Mouse (Mus musculus) limb, embryonic 11.5 days (tissue): ENCODE measurements around the gene Gm20696. TPM values are rescaled to one million over a fixed set of nuclear protein-coding genes. Genes with fewer than 3 reads are reported as not detected.
A peak's percentile ranks its signal among the peaks of the same experiment; 100 is the strongest.

Experiments used
- ATAC-seq: fragments of 200-750 bp; cut with Nextera tagmentation; 2 replicates; pipeline ENCODE4 v1.8.0; 2017; ENCODE audit warnings: low read depth; ENCODE audit not compliant: insufficient number of reproducible peaks, low FRiP score, low TSS enrichment
- DNase-seq: peaks from one replicate; pipeline ENCODE4 v3.0.0-alpha.2; 2015; ENCODE audit warnings: low spot score
- H3K27ac ChIP-seq: fragments of 300-500 bp; sonication (generic); replicated peaks from 2 replicates; pipeline ENCODE4 v1.5.1; 2014; ENCODE audit warnings: low read depth, mild to moderate bottlenecking, low read length
- H3K27me3 ChIP-seq: fragments of 300-500 bp; sonication (generic); 2 replicates; pipeline ENCODE4 v1.6.1; 2014; ENCODE audit warnings: mild to moderate bottlenecking, low read length, mixed read lengths; ENCODE audit not compliant: control insufficient read depth, insufficient read depth
- H3K36me3 ChIP-seq: fragments of 300-500 bp; sonication (generic); 2 replicates; pipeline ENCODE4 v1.6.1; 2014; ENCODE audit warnings: mild to moderate bottlenecking, low read length, moderate library complexity, mixed read lengths; ENCODE audit not compliant: control insufficient read depth, insufficient read depth
- H3K4me1 ChIP-seq: fragments of 300-500 bp; sonication (generic); 2 replicates; pipeline ENCODE4 v1.6.1; 2014; ENCODE audit warnings: low read length, mixed read lengths; ENCODE audit not compliant: control insufficient read depth, insufficient read depth
- H3K4me2 ChIP-seq: fragments of 300-500 bp; sonication (generic); 2 replicates; pipeline ENCODE4 v1.6.1; 2014; ENCODE audit warnings: low read depth, mild to moderate bottlenecking, moderate library complexity; ENCODE audit not compliant: severe bottlenecking
- H3K4me3 ChIP-seq: fragments of 300-500 bp; sonication (generic); 2 replicates; pipeline ENCODE4 v1.5.1; 2014; ENCODE audit warnings: low read depth, low read length
- H3K9ac ChIP-seq: fragments of 300-500 bp; sonication (generic); 2 replicates; pipeline ENCODE4 v1.6.1; 2014; ENCODE audit warnings: mild to moderate bottlenecking, low read length
- H3K9me3 ChIP-seq: fragments of 300-500 bp; sonication (generic); 2 replicates; pipeline ENCODE4 v1.6.1; 2016; ENCODE audit warnings: low read length; ENCODE audit not compliant: control insufficient read depth
- WGBS: fragments of 180-500 bp; shearing (Covaris S2); extraction: QIAGEN DNeasy Blood & Tissue Kit; methylation state at CpG from one replicate; pipeline ENCODE4 v1.1.7; 2014; 5-methylcytosine and 5-hydroxymethylcytosine counted together
- polyA plus RNA-seq: library from polyadenylated mRNA; unstranded; fragments of >200 nt; fragmentation: Nextera tagmentation; extraction: Ambion mirVana; gene quantifications from 2 replicates; pipeline ENCODE4 v1.2.1, GENCODE M21; 2014

Gene Gm20696
- polyA plus RNA-seq, 1 experiment from 2014 or later: 4.0 TPM

- H3K4me2 ChIP-seq: no peak overlapping the region
- H3K27ac ChIP-seq: no peak overlapping the region
- 90% methylated on average over 4 of the region's 4 CpGs for WGBS
- no peaks in the 10 kb centered on the region; the same call in 1 of the 2 replicates for H3K9me3 ChIP-seq
- DNase-seq (no peak), ATAC-seq (no peak)
- no peaks in the 10 kb centered on the region for H3K4me1 ChIP-seq
- H3K36me3 ChIP-seq: no peaks in the 10 kb centered on the region
- no peak overlapping the region for H3K4me3 ChIP-seq
- H3K27me3 ChIP-seq: no peaks in the 10 kb centered on the region
- no peak overlapping the region for H3K9ac ChIP-seq
Measured at GRCm38 (mm10) chr6:99532458-99532857, 134.1 kb downstream of the Gm20696 start.

- WGBS: 83% methylated on average over 2 of the region's 2 CpGs
- no peak overlapping the region for H3K27ac ChIP-seq
- H3K27me3 ChIP-seq: no peaks in the 10 kb centered on the region
- H3K4me3 ChIP-seq: no peak overlapping the region
- H3K9ac ChIP-seq: no peak overlapping the region
- ATAC-seq (no peak), DNase-seq (no peak)
- H3K4me1 ChIP-seq: no peaks in the 10 kb centered on the region
- H3K36me3 ChIP-seq: no peaks in the 10 kb centered on the region
- H3K9me3 ChIP-seq: no peaks in the 10 kb centered on the region; the same call in 1 of the 2 replicates
- no peak overlapping the region for H3K4me2 ChIP-seq
Measured at GRCm38 (mm10) chr6:99528972-99529371, 137.6 kb downstream of the Gm20696 start.

DNA sequence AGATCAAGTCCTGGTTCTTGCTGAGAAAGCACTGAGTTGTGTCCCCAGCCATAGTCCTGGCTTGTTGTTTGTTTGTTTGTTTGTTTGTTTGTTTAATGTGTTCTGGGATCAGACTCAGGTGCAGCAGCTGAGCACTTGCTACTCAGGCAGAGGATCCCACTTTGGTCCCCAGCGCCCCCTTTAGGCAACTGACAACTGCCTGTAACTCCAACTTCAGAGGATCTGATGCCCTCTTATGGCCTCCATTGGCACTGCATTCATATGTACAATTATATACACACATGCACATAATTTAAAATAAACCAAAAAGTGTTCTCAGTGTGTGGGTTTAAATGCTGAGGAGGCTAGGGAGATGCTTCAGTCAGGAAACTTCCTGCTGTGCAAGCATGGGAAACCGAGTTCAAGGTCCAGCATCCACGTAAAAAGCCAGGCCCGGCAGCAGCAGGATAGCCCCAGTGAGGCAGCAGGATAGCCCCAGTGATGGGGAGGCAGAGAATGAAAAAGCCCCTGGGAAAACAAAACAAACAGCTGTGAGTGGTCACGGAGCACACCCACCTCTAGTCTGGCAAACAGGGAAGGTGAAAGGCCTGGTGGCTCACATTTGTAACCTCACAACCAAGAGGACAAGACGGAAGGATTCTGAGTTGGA, 139.0 kb downstream of the Gm20696 start:
- 92% methylated on average over 6 of the region's 6 CpGs for WGBS
- DNase-seq: no peak
- Histone ChIP-seq H3K4me1 (no peaks in the 10 kb centered on the region), H3K36me3 (no peaks in the 10 kb centered on the region), H3K4me2 (no peak overlapping the region), H3K27me3 (no peaks in the 10 kb centered on the region), H3K4me3 (no peak overlapping the region), H3K9me3 (no peaks in the 10 kb centered on the region; the same call in 1 of the 2 replicates), H3K9ac (no peak overlapping the region), H3K27ac (no peak overlapping the region)
- ATAC-seq: no peak

DNA sequence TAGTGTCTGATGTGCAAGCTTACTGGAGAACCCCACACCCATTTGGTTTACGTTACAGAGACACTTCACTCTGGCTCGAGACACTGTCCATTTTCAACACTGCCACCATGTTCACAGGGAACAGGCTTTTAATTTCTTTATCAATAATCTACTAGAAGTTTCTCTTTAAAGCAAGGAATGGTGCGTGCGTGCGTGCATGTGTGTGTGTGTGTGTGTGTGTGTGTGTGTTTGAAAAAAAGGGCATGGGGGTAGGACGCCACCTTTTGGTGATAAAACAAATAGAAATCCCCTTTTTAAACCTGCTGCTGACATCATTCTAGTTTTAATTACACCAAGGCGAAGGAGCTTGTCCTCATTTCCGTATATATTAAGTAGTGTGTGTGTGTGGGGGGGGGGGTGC, 141.2 kb downstream of the Gm20696 start:
- WGBS: 52% methylated on average over 8 of the region's 8 CpGs
- no peaks in the 10 kb centered on the region for H3K36me3 ChIP-seq
- no peaks in the 10 kb centered on the region; the same call in 1 of the 2 replicates for H3K9me3 ChIP-seq
- no peak overlapping the region for H3K9ac ChIP-seq
- ATAC-seq (no peak), DNase-seq (no peak)
- no peak overlapping the region for H3K4me3 ChIP-seq
- no peak overlapping the region for H3K27ac ChIP-seq
- H3K27me3 ChIP-seq: no peaks in the 10 kb centered on the region
- H3K4me1 ChIP-seq: no peaks in the 10 kb centered on the region
- H3K4me2 ChIP-seq: no peak overlapping the region

GRCm38 (mm10) chr6:99523679-99524370, 142.8 kb downstream of the Gm20696 start:
- DNase-seq (no peak), ATAC-seq (no peak)
- H3K9me3 ChIP-seq: no peaks in the 10 kb centered on the region; the same call in 1 of the 2 replicates
- peak overlapping the region; percentile 90; the same call in 1 of the 2 replicates for H3K27ac ChIP-seq
- peak overlapping the region; percentile 74 for H3K4me3 ChIP-seq
- 32% methylated on average over 10 of the region's 10 CpGs for WGBS
- H3K4me1 ChIP-seq: no peaks in the 10 kb centered on the region
- no peaks in the 10 kb centered on the region for H3K36me3 ChIP-seq
- H3K4me2 ChIP-seq: peak overlapping the region; percentile 96
- H3K9ac ChIP-seq: peak overlapping the region; percentile 55
- peaks cover 4% of the 10 kb centered on the region; the same call in 1 of the 2 replicates for H3K27me3 ChIP-seq

GRCm38 (mm10) chr6:99523109-99523632, 143.4 kb downstream of the Gm20696 start:
- Histone ChIP-seq H3K27me3 (peaks cover 4% of the 10 kb centered on the region; the same call in 1 of the 2 replicates), H3K4me3 (peak overlapping the region; percentile 74), H3K4me1 (no peaks in the 10 kb centered on the region), H3K9me3 (no peaks in the 10 kb centered on the region; the same call in 1 of the 2 replicates), H3K9ac (peak overlapping the region; percentile 82), H3K4me2 (peak overlapping the region; percentile 96), H3K36me3 (no peaks in the 10 kb centered on the region), H3K27ac (peak overlapping the region; percentile 90)
- ATAC-seq (peak; percentile 61), DNase-seq (peak; percentile 82)
- WGBS: under 1% methylated on average over 22 of the region's 22 CpGs

GRCm38 (mm10) chr6:99522359-99523108, 144.1 kb downstream of the Gm20696 start, which contains the start of gene Foxp1:
Foxp1 (minus strand) TSS chr6:99522721.
- Histone ChIP-seq H3K27ac (peak within 1 kb of the TSS; percentile 90), H3K27me3 (peaks cover 4% of the 10 kb centered on the region; the same call in 1 of the 2 replicates), H3K4me3 (peak within 1 kb of the TSS; percentile 74), H3K4me1 (0 out of 2 replicates have a peak, but pooled peaks cover 2% of the 10 kb centered on the region), H3K36me3 (no peaks in the 10 kb centered on the region), H3K4me2 (peak within 1 kb of the TSS; percentile 96), H3K9me3 (no peaks in the 10 kb centered on the region; the same call in 1 of the 2 replicates), H3K9ac (peak within 1 kb of the TSS; percentile 82)
- WGBS: under 1% methylated on average over 72 of the region's 72 CpGs
- peak; percentile 83 for DNase-seq
- no peak for ATAC-seq
